Mouse (Mus musculus) liver, embryonic 11.5 days (tissue): ENCODE results near the gene Rps18. TPM values are rescaled to one million over a fixed set of nuclear protein-coding genes. Genes with fewer than 3 reads are reported as not detected.

Source experiments
- ATAC-seq: fragments of 200-750 bp; cut with Nextera tagmentation; replicated peaks from 2 replicates; pipeline ENCODE4 v1.8.0; 2017; ENCODE audit warnings: moderate number of reproducible peaks, mild to moderate bottlenecking, moderate TSS enrichment, moderate library complexity; ENCODE audit not compliant: low FRiP score
- DNase-seq: peaks from one replicate; pipeline ENCODE4 v3.0.0-alpha.2; 2017; ENCODE audit warnings: low spot score
- H3K27ac ChIP-seq: fragments of 300-500 bp; sonication (generic); 2 replicates; pipeline ENCODE4 v1.5.1; 2014; ENCODE audit warnings: mild to moderate bottlenecking, low read depth, low read length, control low read depth
- H3K27me3 ChIP-seq: fragments of 300-500 bp; sonication (generic); replicated peaks from 2 replicates; pipeline ENCODE4 v1.6.1; 2014; ENCODE audit warnings: low read length, mixed read lengths; ENCODE audit not compliant: control insufficient read depth, insufficient read depth
- H3K36me3 ChIP-seq: fragments of 300-500 bp; sonication (generic); 2 replicates; pipeline ENCODE4 v1.6.1; 2014; ENCODE audit warnings: mild to moderate bottlenecking, low read length, moderate library complexity, mixed read lengths; ENCODE audit not compliant: control insufficient read depth, insufficient read depth
- H3K4me1 ChIP-seq: fragments of 300-500 bp; sonication (generic); replicated peaks from 2 replicates; pipeline ENCODE4 v1.6.1; 2014; ENCODE audit warnings: low read length, mixed read lengths; ENCODE audit not compliant: control insufficient read depth, insufficient read depth
- H3K4me2 ChIP-seq: fragments of 300-500 bp; sonication (generic); 2 replicates; pipeline ENCODE4 v1.6.1; 2014; ENCODE audit warnings: mild to moderate bottlenecking, control low read depth, moderate library complexity
- H3K4me3 ChIP-seq: fragments of 300-500 bp; sonication (generic); 2 replicates; pipeline ENCODE4 v1.5.1; 2014; ENCODE audit warnings: low read depth, low read length, control low read depth
- H3K9ac ChIP-seq: fragments of 300-500 bp; sonication (generic); 2 replicates; pipeline ENCODE4 v1.6.1; 2014; ENCODE audit warnings: low read depth, low read length, control low read depth
- H3K9me3 ChIP-seq: fragments of 300-500 bp; sonication (generic); 2 replicates; pipeline ENCODE4 v1.6.1; 2016; ENCODE audit warnings: low read length, inconsistent platforms, mixed read lengths; ENCODE audit not compliant: control insufficient read depth
- WGBS: fragments of 180-500 bp; shearing (Covaris S2); extraction: QIAGEN DNeasy Blood & Tissue Kit; methylation state at CpG from one replicate; pipeline ENCODE4 v1.1.7; 2014; 5-methylcytosine and 5-hydroxymethylcytosine counted together
- polyA plus RNA-seq: library from polyadenylated mRNA; unstranded; fragments of >200 nt; fragmentation: Nextera tagmentation; extraction: Ambion mirVana; gene quantifications from 2 replicates; pipeline ENCODE4 v1.2.1, GENCODE M21; 2014

Rps18 gene
- polyA plus RNA-seq, 1 experiment from 2014 or later, result 2,343 TPM

GRCm38 (mm10) chr17:33932448-33932847, 23.4 kb downstream of the Rps18 start:
- Histone ChIP-seq H3K27me3 (no peaks in the 10 kb centered on the region), H3K9ac (no peak overlapping the region), H3K4me2 (no peak overlapping the region), H3K36me3 (peaks cover 14% of the 10 kb centered on the region; the same call in 1 of the 2 replicates), H3K4me1 (peaks cover 19% of the 10 kb centered on the region), H3K27ac (no peak overlapping the region), H3K9me3 (no peaks in the 10 kb centered on the region), H3K4me3 (no peak overlapping the region)
- DNase-seq (no peak), ATAC-seq (no peak)
- WGBS, result 88% methylated on average over 14 of the region's 14 CpGs

- H3K4me3 ChIP-seq, result no peak overlapping the region
- no peaks in the 10 kb centered on the region for H3K27me3 ChIP-seq
- no peaks in the 10 kb centered on the region for H3K9me3 ChIP-seq
- H3K27ac ChIP-seq, result no peak overlapping the region
- no peak for DNase-seq
- 94% methylated on average over 11 of the region's 11 CpGs for WGBS
- H3K36me3 ChIP-seq, result peaks cover 11% of the 10 kb centered on the region; the same call in 1 of the 2 replicates
- no peak overlapping the region for H3K9ac ChIP-seq
- H3K4me1 ChIP-seq, result peaks cover 19% of the 10 kb centered on the region
- no peak overlapping the region for H3K4me2 ChIP-seq
- no peak for ATAC-seq
Observed at GRCm38 (mm10) chr17:33931947-33932346, 23.9 kb downstream of the Rps18 start.

GRCm38 (mm10) chr17:33931159-33931866, 24.5 kb downstream of the Rps18 start:
- Histone ChIP-seq H3K9me3 (no peaks in the 10 kb centered on the region), H3K27ac (peak overlapping the region; percentile 22; the same call in 1 of the 2 replicates), H3K27me3 (no peaks in the 10 kb centered on the region), H3K9ac (peak overlapping the region; percentile 92), H3K36me3 (peaks cover 11% of the 10 kb centered on the region; the same call in 1 of the 2 replicates), H3K4me1 (peaks cover 19% of the 10 kb centered on the region), H3K4me2 (peak overlapping the region; percentile 99), H3K4me3 (peak overlapping the region; percentile 91)
- WGBS, result 46% methylated on average over 18 of the region's 18 CpGs
- DNase-seq (no peak), ATAC-seq (no peak)

- peak overlapping the region; percentile 99 for H3K4me2 ChIP-seq
- under 1% methylated on average over 45 of the region's 45 CpGs for WGBS
- no peaks in the 10 kb centered on the region for H3K9me3 ChIP-seq
- peak; percentile 33; the same call in 1 of the 2 replicates for ATAC-seq
- H3K27me3 ChIP-seq, result no peaks in the 10 kb centered on the region
- H3K36me3 ChIP-seq, result peaks cover 11% of the 10 kb centered on the region; the same call in 1 of the 2 replicates
- peak; percentile 67 for DNase-seq
- H3K27ac ChIP-seq, result peak overlapping the region; percentile 98
- H3K9ac ChIP-seq, result peak overlapping the region; percentile 92
- H3K4me3 ChIP-seq, result peak overlapping the region; percentile 91
- H3K4me1 ChIP-seq, result peaks cover 19% of the 10 kb centered on the region
Observed at GRCm38 (mm10) chr17:33930280-33931158, 25.3 kb downstream of the Rps18 start.

DNA sequence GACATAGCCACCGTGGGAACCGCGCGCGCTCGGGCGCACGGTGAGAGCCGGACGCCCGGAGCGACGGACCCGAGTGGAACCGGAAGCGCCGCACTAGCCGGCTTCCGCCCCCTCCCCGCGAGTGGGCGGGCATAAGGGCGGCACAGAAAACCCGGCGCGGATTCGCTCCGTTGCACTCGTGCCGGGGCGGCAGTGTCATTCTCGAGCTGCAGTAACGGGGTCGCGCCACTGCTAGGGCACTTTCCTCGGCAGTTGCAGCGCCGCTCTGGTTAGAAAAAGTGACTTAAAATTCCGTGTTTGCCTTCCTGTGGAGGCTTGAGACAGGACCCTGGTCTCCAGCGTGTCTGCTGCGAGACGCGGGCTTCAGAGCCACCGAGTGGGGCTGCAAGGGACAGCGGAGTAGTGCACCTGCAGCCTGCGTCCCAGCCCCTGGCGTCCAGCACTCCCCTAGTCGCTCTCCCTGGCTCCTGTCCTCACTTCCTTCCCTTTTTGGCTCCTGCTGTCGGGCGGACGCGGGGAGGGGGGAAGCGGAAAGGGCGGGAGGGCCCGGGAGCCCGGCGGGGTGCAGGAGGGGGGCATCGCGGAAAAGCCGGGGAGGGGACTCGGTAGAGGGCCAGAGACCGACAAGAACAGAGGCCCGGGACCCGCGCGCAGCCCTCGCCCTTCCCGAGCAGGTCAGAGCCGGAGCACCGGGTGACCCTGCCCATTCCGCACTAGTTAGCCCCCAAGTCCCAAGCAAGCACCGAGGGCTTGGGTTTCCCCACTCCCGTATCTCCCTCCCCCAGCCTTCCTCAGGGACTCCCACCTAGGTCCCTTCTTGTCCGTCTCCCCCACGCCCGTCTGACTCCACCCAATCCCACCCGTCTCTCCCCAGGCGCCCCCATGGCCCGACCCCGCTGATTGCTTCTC, 26.2 kb downstream of the Rps18 start, which contains the start of gene Rgl2:
Rgl2 (plus strand) TSS at position 173 of the 909 bp plus-strand sequence.
- ATAC-seq (peak; percentile 77), DNase-seq (peak; percentile 94)
- Histone ChIP-seq H3K36me3 (peaks cover 11% of the 10 kb centered on the region; the same call in 1 of the 2 replicates), H3K27me3 (no peaks in the 10 kb centered on the region), H3K27ac (peak within 1 kb of the TSS; percentile 98), H3K4me3 (peak within 1 kb of the TSS; percentile 91), H3K9me3 (no peaks in the 10 kb centered on the region), H3K4me1 (peaks cover 19% of the 10 kb centered on the region), H3K9ac (peak within 1 kb of the TSS; percentile 92), H3K4me2 (peak within 1 kb of the TSS; percentile 99)
- WGBS, result under 1% methylated on average over 75 of the region's 80 CpGs

DNA sequence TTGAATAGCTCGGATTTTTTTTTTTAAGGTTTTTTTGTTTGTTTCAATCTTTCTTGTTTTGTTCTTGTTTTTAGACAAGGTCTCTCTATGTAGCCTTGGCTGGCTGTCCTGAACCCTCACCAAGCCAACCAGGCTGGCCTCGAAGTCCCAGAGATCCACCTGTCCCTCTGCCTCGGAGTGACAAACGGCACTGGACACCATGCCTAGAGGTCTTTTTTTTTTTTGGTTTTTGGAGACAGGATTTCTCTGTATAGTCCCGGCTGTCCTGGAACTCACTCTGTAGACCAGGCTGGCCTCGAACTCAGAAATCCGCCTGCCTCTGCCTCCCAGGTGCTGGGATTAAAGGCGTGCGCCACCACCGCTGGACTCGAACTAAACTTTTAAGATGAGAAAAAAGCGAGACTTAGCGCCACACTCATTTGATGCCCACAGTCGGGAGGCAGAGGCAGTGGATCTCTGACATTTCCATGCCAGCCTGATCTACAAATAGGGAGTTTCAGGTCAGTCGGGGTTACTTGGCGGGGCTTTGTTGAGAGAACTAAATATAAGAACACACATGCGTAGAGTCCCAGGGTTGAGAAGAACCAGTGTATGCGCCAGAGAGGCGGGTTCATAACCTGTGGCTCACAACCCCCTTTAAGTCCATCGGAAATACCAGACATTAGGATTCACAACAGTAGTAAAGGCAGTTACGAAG, 27.4 kb downstream of the Rps18 start:
- Histone ChIP-seq H3K9me3 (no peaks in the 10 kb centered on the region), H3K4me3 (peak overlapping the region; percentile 91), H3K27me3 (no peaks in the 10 kb centered on the region), H3K27ac (no peak overlapping the region), H3K4me2 (peak overlapping the region; percentile 99), H3K4me1 (peaks cover 30% of the 10 kb centered on the region), H3K36me3 (peaks cover 9% of the 10 kb centered on the region; the same call in 1 of the 2 replicates), H3K9ac (peak overlapping the region; percentile 92)
- DNase-seq (no peak), ATAC-seq (no peak)
- WGBS, result 57% methylated on average over 21 of the region's 21 CpGs

GRCm38 (mm10) chr17:33926207-33926932, 29.4 kb downstream of the Rps18 start:
- Histone ChIP-seq H3K27me3 (no peaks in the 10 kb centered on the region), H3K9ac (no peak overlapping the region), H3K27ac (no peak overlapping the region), H3K9me3 (no peaks in the 10 kb centered on the region), H3K36me3 (peaks cover 9% of the 10 kb centered on the region; the same call in 1 of the 2 replicates), H3K4me1 (peaks cover 29% of the 10 kb centered on the region), H3K4me2 (no peak overlapping the region; the same call in 1 of the 2 replicates), H3K4me3 (0 out of 2 replicates have a peak overlapping the region, but pooled peaks have one; percentile 14)
- ATAC-seq, result no peak
- 81% methylated on average over 17 of the region's 17 CpGs for WGBS
- no peak for DNase-seq
